Mouse (Mus musculus): Measurements from ENCODE around the gene Tomm20l.
"Not testable (repeated sequence)": the region's sequence is repeated elsewhere in the genome, so short reads cannot be mapped to it uniquely, and the experiment has no call there.

Tomm20l gene

GRCm38 (mm10) chr12:71111331-71111730 lies at the start of gene Tomm20l:
Tomm20l (plus strand) TSS chr12:71111428.
- peak; percentile 27 for DNase-seq (ENCODE audit: low spot score)

- no peak for DNase-seq (ENCODE audit: low spot score)
Measured at GRCm38 (mm10) chr12:71069846-71070245, 41.4 kb upstream of the Tomm20l start.

- no peak for DNase-seq (ENCODE audit: low spot score)
Measured at GRCm38 (mm10) chr12:71072048-71072447, 39.2 kb upstream of the Tomm20l start.

GRCm38 (mm10) chr12:71073113-71073730 lies 38.0 kb upstream of the Tomm20l start:
- DNase-seq (ENCODE audit: low spot score): no peak

GRCm38 (mm10) chr12:71086331-71086730 lies 24.9 kb upstream of the Tomm20l start:
- DNase-seq (ENCODE audit: low spot score): no peak

- not testable (repeated sequence) for DNase-seq (ENCODE audit: low spot score)
Measured at GRCm38 (mm10) chr12:71104275-71104674, 7.0 kb upstream of the Tomm20l start.

GRCm38 (mm10) chr12:71107216-71107771 lies 3.9 kb upstream of the Tomm20l start:
- DNase-seq (ENCODE audit: low spot score): no peak

- DNase-seq (ENCODE audit: low spot score): no peak
Measured at GRCm38 (mm10) chr12:71113074-71113473, 1.8 kb downstream of the Tomm20l start.

- peak; percentile 18 for DNase-seq (ENCODE audit: low spot score)
Measured at GRCm38 (mm10) chr12:71113675-71114288, 2.6 kb downstream of the Tomm20l start.

- no peak for DNase-seq (ENCODE audit: low spot score)
Measured at GRCm38 (mm10) chr12:71116411-71116810, 5.2 kb downstream of the Tomm20l start.

GRCm38 (mm10) chr12:71122731-71123130 lies 11.5 kb downstream of the Tomm20l start:
- DNase-seq (ENCODE audit: low spot score): no peak

GRCm38 (mm10) chr12:71123286-71123685 lies 12.1 kb downstream of the Tomm20l start:
- no peak for DNase-seq (ENCODE audit: low spot score)

- DNase-seq (ENCODE audit: low spot score): no peak
Measured at GRCm38 (mm10) chr12:71135581-71135980, 24.4 kb downstream of the Tomm20l start.

GRCm38 (mm10) chr12:71136130-71136973 lies 25.1 kb downstream of the Tomm20l start, which contains the start of the genes Timm9 and 2700049A03Rik:
Timm9 (minus strand) TSS chr12:71136684.
2700049A03Rik (plus strand) TSS chr12:71136848.
- peak; percentile 71 for DNase-seq (ENCODE audit: low spot score)

GRCm38 (mm10) chr12:71136974-71137491 lies 25.8 kb downstream of the Tomm20l start:
- peak; percentile 72 for DNase-seq (ENCODE audit: low spot score)

- no peak for DNase-seq (ENCODE audit: low spot score)
Measured at GRCm38 (mm10) chr12:71137686-71138085, 26.5 kb downstream of the Tomm20l start.

GRCm38 (mm10) chr12:71139258-71139828 lies 28.1 kb downstream of the Tomm20l start:
- DNase-seq (ENCODE audit: low spot score): no peak

- no peak for DNase-seq (ENCODE audit: low spot score)
Measured at GRCm38 (mm10) chr12:71141189-71141588, 30.0 kb downstream of the Tomm20l start.

GRCm38 (mm10) chr12:71147641-71148040 lies 36.4 kb downstream of the Tomm20l start:
- DNase-seq (ENCODE audit: low spot score): peak; percentile 32

GRCm38 (mm10) chr12:71148801-71149200 lies 37.6 kb downstream of the Tomm20l start:
- no peak for DNase-seq (ENCODE audit: low spot score)

- DNase-seq (ENCODE audit: low spot score): no peak
Measured at GRCm38 (mm10) chr12:71149456-71149855, 38.2 kb downstream of the Tomm20l start.

- DNase-seq (ENCODE audit: low spot score): no peak
Measured at GRCm38 (mm10) chr12:71150167-71150566, 38.9 kb downstream of the Tomm20l start.

Measured in ovary, postnatal 14 days (tissue).